Mouse (Mus musculus): ENCODE measurements around the gene Wwc2. TPM values are rescaled to one million over a fixed set of nuclear protein-coding genes. Genes with fewer than 3 reads are reported as not detected.

The Wwc2 gene
- total RNA-seq, 1 experiment = 19.6 TPM

DNA sequence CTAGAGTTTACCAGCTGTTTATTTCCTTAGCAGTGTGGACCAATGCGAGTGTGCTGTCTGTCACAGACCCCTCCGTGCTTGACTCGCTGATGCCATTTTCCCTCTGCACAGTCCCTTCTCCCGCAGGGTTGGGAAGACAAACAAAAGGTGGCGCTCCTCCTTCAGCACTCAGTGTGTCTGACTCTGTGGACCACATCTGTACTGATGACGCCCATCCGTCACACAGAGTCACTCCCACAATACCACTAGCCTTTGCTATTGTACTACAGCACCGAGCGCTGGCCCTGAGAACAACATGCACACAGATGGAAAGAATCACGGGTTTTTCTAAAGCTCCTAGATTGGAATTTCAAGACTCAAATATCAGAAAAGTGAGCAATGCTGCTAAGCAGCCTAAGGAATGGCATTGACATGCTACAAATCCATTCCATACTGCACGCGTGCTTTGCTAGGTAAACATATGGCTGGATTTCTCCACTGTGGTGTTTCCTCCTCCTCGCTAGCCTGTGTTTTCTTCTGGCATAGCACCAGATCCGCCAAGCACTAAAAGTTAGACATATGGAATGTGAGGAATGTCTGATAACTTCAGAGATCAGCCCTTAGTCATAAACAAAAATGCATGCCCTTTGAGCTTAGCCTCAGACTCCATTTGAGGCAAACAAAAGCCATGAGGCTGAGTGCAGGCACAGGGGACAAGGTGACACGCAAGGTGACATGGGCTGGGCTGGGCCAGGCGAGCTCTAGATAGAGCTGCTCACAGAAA, 58.5 kb downstream of the Wwc2 start:
- H3K9me3 ChIP-seq (ENCODE audit: control insufficient read depth, insufficient read depth, low read depth, low read length) = no peaks in the 10 kb centered on the region
- H3K9ac ChIP-seq (ENCODE audit: insufficient read depth, low read depth, low read length, poor library complexity, severe bottlenecking) = no peak overlapping the region
- no peak overlapping the region for H3K27ac ChIP-seq (ENCODE audit: insufficient read depth, low read depth, low read length, poor library complexity, severe bottlenecking)
- no peak for TF ChIP-seq ZC3H11A (IDR thresholded peaks at IDR 0.05; ENCODE audit: borderline replicate concordance, low read depth, low read length)
- TF ChIP-seq HCFC1 (IDR thresholded peaks at IDR 0.05; ENCODE audit: borderline replicate concordance, insufficient read depth, low read length) = no peak
- TF ChIP-seq MAFK (IDR thresholded peaks at IDR 0.05; ENCODE audit: insufficient read depth, low read depth, low read length) = no peak
- TF ChIP-seq ZNF384 (IDR thresholded peaks at IDR 0.05; ENCODE audit: low read depth, low read length) = no peak
- no peak for TF ChIP-seq CHD2 (IDR thresholded peaks at IDR 0.05; ENCODE audit: low read depth, low read length)
- no peaks in the 10 kb centered on the region; the same call in 1 of the 2 replicates for H3K36me3 ChIP-seq (ENCODE audit: control insufficient read depth, insufficient read depth, low read length, poor library complexity, severe bottlenecking)
- H3K4me1 ChIP-seq (ENCODE audit: control insufficient read depth in 2 of 2, insufficient read depth in 2 of 2, low read length in 2 of 2, poor library complexity in 1 of 2) = peaks cover 2 to 9% of the 10 kb centered on the region in 2 experiments; a peak in 2 of 4 replicates
- H3K4me3 ChIP-seq (ENCODE audit: insufficient read depth in 1 of 2, low read depth in 1 of 2, low read length in 2 of 2, poor library complexity in 1 of 2, severe bottlenecking in 1 of 2) = no peak overlapping the region
- in situ Hi-C loops (cut with MboI; ENCODE audit: low sequenced_read_pairs in 2 of 2, unreplicated experiment in 2 of 2) = no loop called here
- no peak for DNase-seq (ENCODE audit: low read depth, low spot score)

DNA sequence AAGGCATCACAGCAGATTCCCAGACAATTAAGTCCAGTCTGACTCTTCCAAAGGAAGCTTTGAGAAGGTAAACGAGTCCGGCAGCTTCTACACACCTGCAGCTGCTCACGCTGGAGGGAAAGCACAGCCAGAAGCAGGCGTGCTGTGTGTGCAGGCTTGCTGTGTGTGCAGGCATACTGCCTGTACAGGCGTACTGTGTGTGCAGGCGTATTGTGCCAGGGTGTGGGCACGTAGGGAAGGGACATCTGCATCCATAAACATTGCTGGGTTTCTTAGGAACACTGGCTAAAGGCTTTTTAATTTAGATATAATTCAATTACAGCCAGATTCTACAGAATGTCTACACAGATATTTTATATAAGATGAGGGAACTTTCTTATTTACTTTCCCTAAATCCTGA, 59.4 kb downstream of the Wwc2 start:
- no peaks in the 10 kb centered on the region; the same call in 1 of the 2 replicates for H3K36me3 ChIP-seq (ENCODE audit: control insufficient read depth, insufficient read depth, low read length, poor library complexity, severe bottlenecking)
- DNase-seq (ENCODE audit: low read depth, low spot score) = no peak
- no peak for TF ChIP-seq CHD2 (IDR thresholded peaks at IDR 0.05; ENCODE audit: low read depth, low read length)
- TF ChIP-seq HCFC1 (IDR thresholded peaks at IDR 0.05; ENCODE audit: borderline replicate concordance, insufficient read depth, low read length) = no peak
- no peak for TF ChIP-seq ZC3H11A (IDR thresholded peaks at IDR 0.05; ENCODE audit: borderline replicate concordance, low read depth, low read length)
- no peak for TF ChIP-seq ZNF384 (IDR thresholded peaks at IDR 0.05; ENCODE audit: low read depth, low read length)
- no peak for TF ChIP-seq MAFK (IDR thresholded peaks at IDR 0.05; ENCODE audit: insufficient read depth, low read depth, low read length)
- in situ Hi-C loops (cut with MboI; ENCODE audit: low sequenced_read_pairs in 2 of 2, unreplicated experiment in 2 of 2) = no loop called here
- H3K9me3 ChIP-seq (ENCODE audit: control insufficient read depth, insufficient read depth, low read depth, low read length) = no peaks in the 10 kb centered on the region
- H3K9ac ChIP-seq (ENCODE audit: insufficient read depth, low read depth, low read length, poor library complexity, severe bottlenecking) = no peak overlapping the region
- no peak overlapping the region for H3K4me3 ChIP-seq (ENCODE audit: insufficient read depth in 1 of 2, low read depth in 1 of 2, low read length in 2 of 2, poor library complexity in 1 of 2, severe bottlenecking in 1 of 2)
- H3K4me1 ChIP-seq (ENCODE audit: control insufficient read depth in 2 of 2, insufficient read depth in 2 of 2, low read length in 2 of 2, poor library complexity in 1 of 2) = peaks cover 2 to 9% of the 10 kb centered on the region in 2 experiments; a peak in 2 of 4 replicates
- H3K27ac ChIP-seq (ENCODE audit: insufficient read depth, low read depth, low read length, poor library complexity, severe bottlenecking) = no peak overlapping the region

DNA sequence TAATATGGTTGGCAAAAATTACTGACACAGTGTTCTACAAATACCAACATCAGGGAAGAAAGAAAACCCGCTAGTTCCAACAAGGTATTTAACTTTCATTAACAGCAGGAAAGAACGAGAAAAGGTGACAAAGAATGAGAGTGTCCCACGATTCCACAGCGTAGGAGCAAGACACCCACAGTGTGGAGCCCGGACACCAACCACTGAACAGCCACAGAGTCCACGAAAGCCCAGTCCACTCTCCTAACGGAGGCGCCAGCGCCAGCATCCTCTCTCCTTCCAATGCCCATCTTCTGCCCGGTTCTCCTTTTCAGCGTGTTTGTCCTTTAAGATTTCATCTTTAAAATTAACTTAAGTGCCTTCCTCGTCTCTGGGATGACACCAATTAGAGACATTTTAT, 61.1 kb downstream of the Wwc2 start:
- in situ Hi-C loops (cut with MboI; ENCODE audit: low sequenced_read_pairs in 2 of 2, unreplicated experiment in 2 of 2) = no loop called here
- Histone ChIP-seq H3K9me3 (ENCODE audit: control insufficient read depth, insufficient read depth, low read depth, low read length) (no peaks in the 10 kb centered on the region), H3K9ac (ENCODE audit: insufficient read depth, low read depth, low read length, poor library complexity, severe bottlenecking) (no peak overlapping the region), H3K27ac (ENCODE audit: insufficient read depth, low read depth, low read length, poor library complexity, severe bottlenecking) (no peak overlapping the region), H3K36me3 (ENCODE audit: control insufficient read depth, insufficient read depth, low read length, poor library complexity, severe bottlenecking) (no peaks in the 10 kb centered on the region; the same call in 1 of the 2 replicates), H3K4me1 (ENCODE audit: control insufficient read depth in 2 of 2, insufficient read depth in 2 of 2, low read length in 2 of 2, poor library complexity in 1 of 2) (peaks cover 2 to 12% of the 10 kb centered on the region in 2 experiments; a peak in 2 of 4 replicates), H3K4me3 (ENCODE audit: insufficient read depth in 1 of 2, low read depth in 1 of 2, low read length in 2 of 2, poor library complexity in 1 of 2, severe bottlenecking in 1 of 2) (no peak overlapping the region)
- DNase-seq (ENCODE audit: low read depth, low spot score) = no peak
- TF ChIP-seq ZC3H11A (IDR thresholded peaks at IDR 0.05; ENCODE audit: borderline replicate concordance, low read depth, low read length) = no peak
- TF ChIP-seq ZNF384 (IDR thresholded peaks at IDR 0.05; ENCODE audit: low read depth, low read length) = no peak
- TF ChIP-seq HCFC1 (IDR thresholded peaks at IDR 0.05; ENCODE audit: borderline replicate concordance, insufficient read depth, low read length) = no peak
- TF ChIP-seq MAFK (IDR thresholded peaks at IDR 0.05; ENCODE audit: insufficient read depth, low read depth, low read length) = no peak
- TF ChIP-seq CHD2 (IDR thresholded peaks at IDR 0.05; ENCODE audit: low read depth, low read length) = no peak

DNA sequence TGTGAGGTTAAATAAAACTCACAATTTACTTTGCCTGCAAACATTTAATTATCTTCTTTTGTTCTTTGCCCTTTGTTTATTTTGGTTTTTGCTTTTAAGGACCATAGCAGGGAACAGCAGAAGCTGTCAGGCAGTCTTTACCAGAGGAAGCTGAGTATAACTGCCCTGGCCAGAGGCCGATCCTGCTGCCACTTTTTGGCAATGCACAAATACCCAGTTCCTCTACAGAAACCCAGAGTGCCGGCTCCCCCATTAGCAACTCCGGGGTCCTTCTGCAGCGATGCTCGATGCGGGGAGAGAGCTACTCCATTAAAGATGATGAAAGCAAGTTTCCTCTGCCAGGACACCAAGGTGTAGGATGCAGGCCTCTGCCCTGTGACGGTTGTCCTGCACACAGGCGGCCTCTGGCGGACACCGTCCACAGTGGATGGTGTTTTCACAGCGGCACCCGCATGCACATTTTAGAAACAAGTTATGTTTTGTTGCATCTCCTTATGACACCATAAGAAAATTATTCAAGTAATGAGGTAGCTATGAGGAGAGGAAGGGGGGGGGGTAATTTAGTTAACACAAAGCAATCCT, 62.0 kb downstream of the Wwc2 start:
- H3K9ac ChIP-seq (ENCODE audit: insufficient read depth, low read depth, low read length, poor library complexity, severe bottlenecking) = no peak overlapping the region
- no peaks in the 10 kb centered on the region; the same call in 1 of the 2 replicates for H3K36me3 ChIP-seq (ENCODE audit: control insufficient read depth, insufficient read depth, low read length, poor library complexity, severe bottlenecking)
- no peaks in the 10 kb centered on the region for H3K9me3 ChIP-seq (ENCODE audit: control insufficient read depth, insufficient read depth, low read depth, low read length)
- no peak overlapping the region for H3K27ac ChIP-seq (ENCODE audit: insufficient read depth, low read depth, low read length, poor library complexity, severe bottlenecking)
- no peak overlapping the region for H3K4me3 ChIP-seq (ENCODE audit: insufficient read depth in 1 of 2, low read depth in 1 of 2, low read length in 2 of 2, poor library complexity in 1 of 2, severe bottlenecking in 1 of 2)
- no peak for DNase-seq (ENCODE audit: low read depth, low spot score)
- TF ChIP-seq MAFK (IDR thresholded peaks at IDR 0.05; ENCODE audit: insufficient read depth, low read depth, low read length) = no peak
- TF ChIP-seq ZNF384 (IDR thresholded peaks at IDR 0.05; ENCODE audit: low read depth, low read length) = no peak
- TF ChIP-seq CHD2 (IDR thresholded peaks at IDR 0.05; ENCODE audit: low read depth, low read length) = no peak
- TF ChIP-seq ZC3H11A (IDR thresholded peaks at IDR 0.05; ENCODE audit: borderline replicate concordance, low read depth, low read length) = no peak
- no peak for TF ChIP-seq HCFC1 (IDR thresholded peaks at IDR 0.05; ENCODE audit: borderline replicate concordance, insufficient read depth, low read length)
- in situ Hi-C loops (cut with MboI; ENCODE audit: low sequenced_read_pairs in 2 of 2, unreplicated experiment in 2 of 2) = no loop called here
- H3K4me1 ChIP-seq (ENCODE audit: control insufficient read depth in 2 of 2, insufficient read depth in 2 of 2, low read length in 2 of 2, poor library complexity in 1 of 2) = peaks cover 2 to 10% of the 10 kb centered on the region in 2 experiments; a peak in 2 of 4 replicates
